Mouse (Mus musculus): ENCODE data around the gene Psmd9. TPM values are rescaled to one million over a fixed set of nuclear protein-coding genes. Genes with fewer than 3 reads are reported as not detected.

Gene Psmd9
- polyA plus RNA-seq, 1 experiment from 2014 or later = 68.3 TPM

DNA sequence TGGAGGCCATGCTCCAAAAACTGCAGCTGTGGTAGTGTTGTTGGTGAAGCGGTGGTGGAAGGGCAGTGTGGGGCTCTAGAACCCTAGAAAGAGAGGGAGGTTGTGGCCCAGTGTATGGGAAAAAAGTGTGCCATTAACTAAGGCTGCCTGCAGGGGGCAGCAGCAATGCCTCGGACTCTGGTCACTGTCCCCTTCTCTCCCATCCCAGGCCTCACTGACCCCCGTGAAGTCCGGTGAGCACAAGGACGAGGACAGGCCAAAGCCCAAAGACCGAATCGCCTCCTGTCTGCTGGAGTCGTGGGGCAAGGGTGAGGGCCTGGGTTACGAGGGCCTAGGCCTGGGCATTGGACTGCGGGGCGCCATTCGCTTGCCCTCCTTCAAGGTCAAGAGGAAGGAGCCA lies 12.4 kb upstream of the Psmd9 start:
- no peak overlapping the region for H3K27ac ChIP-seq (ENCODE audit: low read depth, low read length)
- no peaks in the 10 kb centered on the region for H3K9me3 ChIP-seq (ENCODE audit: control insufficient read depth, low read length)
- no peak overlapping the region for H3K9ac ChIP-seq (ENCODE audit: low read length)
- no peak overlapping the region for H3K4me2 ChIP-seq (ENCODE audit: low read depth)
- no peaks in the 10 kb centered on the region for H3K27me3 ChIP-seq (ENCODE audit: control insufficient read depth, insufficient read depth, low read length)
- ATAC-seq (ENCODE audit: insufficient read depth, low FRiP score, low TSS enrichment) (no peak), DNase-seq (ENCODE audit: low spot score) (no peak)
- no peaks in the 10 kb centered on the region for H3K4me1 ChIP-seq (ENCODE audit: control insufficient read depth, insufficient read depth, low read length)
- 94% methylated on average over 12 of the region's 12 CpGs for WGBS
- peaks cover 54% of the 10 kb centered on the region for H3K36me3 ChIP-seq (ENCODE audit: control insufficient read depth, insufficient read depth, low read length)
- no peak overlapping the region for H3K4me3 ChIP-seq (ENCODE audit: low read depth, low read length)

GRCm38 (mm10) chr5:123157972-123158371 lies 11.2 kb upstream of the Psmd9 start:
- Histone ChIP-seq H3K4me2 (ENCODE audit: low read depth) (no peak overlapping the region), H3K27me3 (ENCODE audit: control insufficient read depth, insufficient read depth, low read length) (no peaks in the 10 kb centered on the region), H3K9me3 (ENCODE audit: control insufficient read depth, low read length) (no peaks in the 10 kb centered on the region), H3K4me1 (ENCODE audit: control insufficient read depth, insufficient read depth, low read length) (no peaks in the 10 kb centered on the region), H3K4me3 (ENCODE audit: low read depth, low read length) (no peak overlapping the region), H3K9ac (ENCODE audit: low read length) (no peak overlapping the region), H3K27ac (ENCODE audit: low read depth, low read length) (no peak overlapping the region), H3K36me3 (ENCODE audit: control insufficient read depth, insufficient read depth, low read length) (peaks cover 43% of the 10 kb centered on the region)
- ATAC-seq (ENCODE audit: insufficient read depth, low FRiP score, low TSS enrichment) (no peak), DNase-seq (ENCODE audit: low spot score) (no peak)
- WGBS = 90% methylated on average over 4 of the region's 4 CpGs

- 96% methylated on average over 4 of the region's 4 CpGs for WGBS
- no peak overlapping the region for H3K27ac ChIP-seq (ENCODE audit: low read depth, low read length)
- peaks cover 48% of the 10 kb centered on the region for H3K36me3 ChIP-seq (ENCODE audit: control insufficient read depth, insufficient read depth, low read length)
- no peaks in the 10 kb centered on the region for H3K9me3 ChIP-seq (ENCODE audit: control insufficient read depth, low read length)
- no peaks in the 10 kb centered on the region for H3K4me1 ChIP-seq (ENCODE audit: control insufficient read depth, insufficient read depth, low read length)
- ATAC-seq (ENCODE audit: insufficient read depth, low FRiP score, low TSS enrichment) (no peak), DNase-seq (ENCODE audit: low spot score) (no peak)
- H3K4me3 ChIP-seq (ENCODE audit: low read depth, low read length) = no peak overlapping the region
- H3K4me2 ChIP-seq (ENCODE audit: low read depth) = no peak overlapping the region
- no peaks in the 10 kb centered on the region for H3K27me3 ChIP-seq (ENCODE audit: control insufficient read depth, insufficient read depth, low read length)
- no peak overlapping the region for H3K9ac ChIP-seq (ENCODE audit: low read length)
Measured at GRCm38 (mm10) chr5:123159446-123159845, 9.8 kb upstream of the Psmd9 start.

- DNase-seq (ENCODE audit: low spot score) (no peak), ATAC-seq (ENCODE audit: insufficient read depth, low FRiP score, low TSS enrichment) (no peak)
- Histone ChIP-seq H3K27ac (ENCODE audit: low read depth, low read length) (no peak overlapping the region), H3K9me3 (ENCODE audit: control insufficient read depth, low read length) (no peaks in the 10 kb centered on the region), H3K4me2 (ENCODE audit: low read depth) (no peak overlapping the region), H3K27me3 (ENCODE audit: control insufficient read depth, insufficient read depth, low read length) (no peaks in the 10 kb centered on the region), H3K36me3 (ENCODE audit: control insufficient read depth, insufficient read depth, low read length) (peaks cover 48% of the 10 kb centered on the region), H3K4me3 (ENCODE audit: low read depth, low read length) (no peak overlapping the region), H3K9ac (ENCODE audit: low read length) (no peak overlapping the region), H3K4me1 (ENCODE audit: control insufficient read depth, insufficient read depth, low read length) (no peaks in the 10 kb centered on the region)
- 95% methylated on average over 15 of the region's 15 CpGs for WGBS
Measured at GRCm38 (mm10) chr5:123159866-123160265, 9.3 kb upstream of the Psmd9 start.

DNA sequence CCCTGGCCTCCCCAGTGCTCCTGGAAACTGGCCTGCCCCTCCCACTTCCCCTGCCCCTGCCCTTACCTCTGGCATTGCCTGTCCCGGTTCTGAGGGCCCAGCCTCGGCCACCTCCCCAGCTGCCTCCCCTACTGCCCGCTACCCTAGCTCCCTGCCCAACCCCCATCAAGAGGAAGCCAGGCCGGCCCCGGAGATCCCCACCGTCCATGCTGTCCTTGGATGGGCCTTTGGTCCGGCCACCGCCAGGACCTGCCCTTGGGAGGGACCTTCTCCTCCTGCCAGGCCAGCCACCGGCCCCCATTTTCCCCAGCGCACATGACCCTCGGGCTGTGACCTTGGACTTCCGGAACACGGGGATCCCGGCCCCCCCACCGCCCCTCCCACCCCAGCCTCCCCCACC lies 8.9 kb upstream of the Psmd9 start:
- Histone ChIP-seq H3K4me3 (ENCODE audit: low read depth, low read length) (no peak overlapping the region), H3K4me2 (ENCODE audit: low read depth) (no peak overlapping the region), H3K9me3 (ENCODE audit: control insufficient read depth, low read length) (no peaks in the 10 kb centered on the region), H3K27me3 (ENCODE audit: control insufficient read depth, insufficient read depth, low read length) (no peaks in the 10 kb centered on the region), H3K4me1 (ENCODE audit: control insufficient read depth, insufficient read depth, low read length) (no peaks in the 10 kb centered on the region), H3K9ac (ENCODE audit: low read length) (no peak overlapping the region), H3K27ac (ENCODE audit: low read depth, low read length) (no peak overlapping the region), H3K36me3 (ENCODE audit: control insufficient read depth, insufficient read depth, low read length) (peaks cover 48% of the 10 kb centered on the region)
- ATAC-seq (ENCODE audit: insufficient read depth, low FRiP score, low TSS enrichment) (no peak), DNase-seq (ENCODE audit: low spot score) (no peak)
- 89% methylated on average over 14 of the region's 15 CpGs for WGBS

GRCm38 (mm10) chr5:123162942-123163341 lies 6.3 kb upstream of the Psmd9 start:
- no peak overlapping the region for H3K27ac ChIP-seq (ENCODE audit: low read depth, low read length)
- peaks cover 43% of the 10 kb centered on the region for H3K36me3 ChIP-seq (ENCODE audit: control insufficient read depth, insufficient read depth, low read length)
- H3K9me3 ChIP-seq (ENCODE audit: control insufficient read depth, low read length) = no peaks in the 10 kb centered on the region
- no peak overlapping the region for H3K9ac ChIP-seq (ENCODE audit: low read length)
- 83% methylated on average over 9 of the region's 9 CpGs for WGBS
- DNase-seq (ENCODE audit: low spot score) (no peak), ATAC-seq (ENCODE audit: insufficient read depth, low FRiP score, low TSS enrichment) (no peak)
- H3K27me3 ChIP-seq (ENCODE audit: control insufficient read depth, insufficient read depth, low read length) = no peaks in the 10 kb centered on the region
- no peaks in the 10 kb centered on the region for H3K4me1 ChIP-seq (ENCODE audit: control insufficient read depth, insufficient read depth, low read length)
- no peak overlapping the region for H3K4me3 ChIP-seq (ENCODE audit: low read depth, low read length)
- no peak overlapping the region for H3K4me2 ChIP-seq (ENCODE audit: low read depth)

DNA sequence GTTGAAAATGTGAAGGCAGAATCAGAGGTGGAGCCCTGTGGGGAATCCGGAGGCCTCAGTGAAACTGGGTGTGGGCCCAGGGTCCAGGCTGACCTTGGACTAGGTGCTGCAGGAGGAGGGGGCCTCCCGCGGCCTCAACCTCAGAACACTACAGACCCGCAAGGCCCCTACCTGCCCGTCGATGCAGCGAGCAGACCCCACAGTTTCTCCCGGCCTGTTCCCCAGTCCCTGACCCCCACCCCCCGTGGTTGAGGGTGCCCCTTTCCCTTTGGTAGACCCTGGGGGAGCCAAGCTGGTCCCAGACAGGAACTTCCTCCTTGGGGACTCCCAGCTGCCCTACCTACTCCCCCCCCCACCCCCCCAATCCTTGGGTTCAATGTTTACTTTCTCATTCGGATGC lies 2.8 kb upstream of the Psmd9 start:
- no peak overlapping the region for H3K27ac ChIP-seq (ENCODE audit: low read depth, low read length)
- H3K9me3 ChIP-seq (ENCODE audit: control insufficient read depth, low read length) = no peaks in the 10 kb centered on the region
- H3K9ac ChIP-seq (ENCODE audit: low read length) = no peak overlapping the region
- 0 out of 2 replicates have a peak, but pooled peaks cover 1% of the 10 kb centered on the region for H3K4me1 ChIP-seq (ENCODE audit: control insufficient read depth, insufficient read depth, low read length)
- H3K27me3 ChIP-seq (ENCODE audit: control insufficient read depth, insufficient read depth, low read length) = no peaks in the 10 kb centered on the region
- DNase-seq (ENCODE audit: low spot score) = no peak
- ATAC-seq (ENCODE audit: insufficient read depth, low FRiP score, low TSS enrichment) = no peak
- H3K4me2 ChIP-seq (ENCODE audit: low read depth) = no peak overlapping the region
- no peak overlapping the region for H3K4me3 ChIP-seq (ENCODE audit: low read depth, low read length)
- 91% methylated on average over 10 of the region's 10 CpGs for WGBS
- H3K36me3 ChIP-seq (ENCODE audit: control insufficient read depth, insufficient read depth, low read length) = peaks cover 25% of the 10 kb centered on the region

DNA sequence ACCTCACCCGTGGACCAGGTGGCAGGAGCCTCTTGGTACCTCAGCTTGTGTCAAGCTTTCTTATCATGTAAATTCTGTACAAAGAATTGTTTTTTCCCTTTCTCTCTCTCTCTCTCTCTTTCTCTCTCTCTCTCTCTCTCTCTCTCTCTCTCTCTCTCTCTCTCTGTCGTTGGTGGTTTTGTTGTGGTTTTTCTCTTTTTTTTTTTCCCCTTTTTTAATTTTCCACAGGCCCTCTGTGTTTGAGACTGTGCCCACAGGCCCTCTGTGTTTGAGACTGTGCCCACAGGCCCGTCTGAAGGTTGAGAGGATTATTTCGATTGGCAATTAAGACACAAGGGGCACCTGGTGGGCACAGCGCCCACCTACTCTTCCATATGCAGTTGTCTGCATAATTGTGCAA lies 1.6 kb upstream of the Psmd9 start:
- no peaks in the 10 kb centered on the region for H3K9me3 ChIP-seq (ENCODE audit: control insufficient read depth, low read length)
- H3K4me2 ChIP-seq (ENCODE audit: low read depth) = no peak overlapping the region
- 81% methylated on average over 5 of the region's 5 CpGs for WGBS
- no peak overlapping the region for H3K9ac ChIP-seq (ENCODE audit: low read length)
- ATAC-seq (ENCODE audit: insufficient read depth, low FRiP score, low TSS enrichment) = no peak
- 0 out of 2 replicates have a peak, but pooled peaks cover 2% of the 10 kb centered on the region for H3K4me1 ChIP-seq (ENCODE audit: control insufficient read depth, insufficient read depth, low read length)
- H3K27me3 ChIP-seq (ENCODE audit: control insufficient read depth, insufficient read depth, low read length) = no peaks in the 10 kb centered on the region
- H3K36me3 ChIP-seq (ENCODE audit: control insufficient read depth, insufficient read depth, low read length) = peaks cover 22% of the 10 kb centered on the region
- no peak overlapping the region for H3K4me3 ChIP-seq (ENCODE audit: low read depth, low read length)
- DNase-seq (ENCODE audit: low spot score) = no peak
- no peak overlapping the region for H3K27ac ChIP-seq (ENCODE audit: low read depth, low read length)

DNA sequence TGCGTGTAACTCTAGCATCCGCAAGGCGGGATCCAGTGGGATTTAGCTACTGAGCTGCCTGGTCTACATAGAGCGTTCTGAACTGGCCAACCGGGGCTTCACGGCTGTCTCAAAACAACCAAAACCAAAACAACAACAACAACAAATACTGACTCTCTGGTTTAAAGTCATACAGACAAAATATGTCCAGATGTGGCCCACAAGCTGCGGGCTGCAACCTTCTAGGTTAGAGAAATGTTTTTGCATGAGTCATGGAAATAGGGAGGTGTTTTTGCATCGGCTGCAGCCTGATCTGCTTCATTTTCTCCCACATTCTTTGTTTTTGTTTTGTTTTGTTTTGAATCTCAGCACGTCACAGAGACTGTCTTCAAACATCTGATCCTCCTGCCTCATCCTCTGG lies 1.2 kb downstream of the Psmd9 start:
- WGBS = 83% methylated on average over 9 of the region's 9 CpGs
- no peak overlapping the region for H3K27ac ChIP-seq (ENCODE audit: low read depth, low read length)
- DNase-seq (ENCODE audit: low spot score) = no peak
- no peak overlapping the region for H3K4me3 ChIP-seq (ENCODE audit: low read depth, low read length)
- peaks cover 7% of the 10 kb centered on the region for H3K36me3 ChIP-seq (ENCODE audit: control insufficient read depth, insufficient read depth, low read length)
- H3K27me3 ChIP-seq (ENCODE audit: control insufficient read depth, insufficient read depth, low read length) = no peaks in the 10 kb centered on the region
- no peak overlapping the region for H3K9ac ChIP-seq (ENCODE audit: low read length)
- ATAC-seq (ENCODE audit: insufficient read depth, low FRiP score, low TSS enrichment) = no peak
- H3K9me3 ChIP-seq (ENCODE audit: control insufficient read depth, low read length) = no peaks in the 10 kb centered on the region
- H3K4me2 ChIP-seq (ENCODE audit: low read depth) = no peak overlapping the region
- H3K4me1 ChIP-seq (ENCODE audit: control insufficient read depth, insufficient read depth, low read length) = 0 out of 2 replicates have a peak, but pooled peaks cover 2% of the 10 kb centered on the region
